8 mouse cellular contexts compared by ENCODE assay signal in genomic region chr14:54479451-54479920, GRCm38 (mm10). TPM values are rescaled to one million over a fixed set of nuclear protein-coding genes. Genes with fewer than 3 reads are reported as not detected.
DNase-seq lines count a peak whose midpoint lies in the region; ATAC-seq lines count a peak whose summit lies in the region.
"Had no signal": no experiment of that assay in that cellular context is flagged by ENCODE, and none has a peak within 500 bp of the region (broad histone marks: within the 10 kb centered on the region; RNA-seq: fewer than 3 reads in every experiment).

No protein-coding gene starts in this region.

- peak; percentile 77 for DNase-seq in R1 (ENCODE audit: low read depth, low spot score)
- no peak for DNase-seq in forebrain, embryonic 14.5 days (ENCODE audit: low spot score)
- DNase-seq in kidney, adult 9 months: peak; percentile 61
- no peak for DNase-seq in layer of hippocampus, adult 11-12 months (ENCODE audit: low spot score)

- no peak overlapping the region for H3K27ac ChIP-seq in forebrain, embryonic 14.5 days (ENCODE audit: low read depth, low read length)
- no peak overlapping the region for H3K27ac ChIP-seq in stomach, embryonic 15.5 days

- H3K4me3 ChIP-seq in forebrain, embryonic 14.5 days (ENCODE audit: low read depth, low read length): peak overlapping the region; percentile 17
- peak overlapping the region; percentile 43 for H3K4me3 ChIP-seq in stomach, embryonic 15.5 days (replicated peaks)

- ATAC-seq in CD4-positive, CD25-positive, alpha-beta regulatory T cell, adult 4 months: peak; percentile 56
- no peak for ATAC-seq in forebrain, embryonic 14.5 days
- ATAC-seq in megakaryocyte, adult 5-6 weeks (ENCODE audit: poor library complexity, severe bottlenecking): peak; percentile 14; the same call in 1 of the 2 replicates
- no peak for ATAC-seq in stomach, embryonic 15.5 days (ENCODE audit: insufficient read depth, low FRiP score, low read depth)

- no peaks in the 10 kb centered on the region for H3K9me3 ChIP-seq in forebrain, embryonic 14.5 days (replicated peaks; ENCODE audit: control insufficient read depth, low read length)
- H3K9me3 ChIP-seq in stomach, embryonic 15.5 days: no peaks in the 10 kb centered on the region

- WGBS in forebrain, embryonic 14.5 days: 2% methylated on average over 40 of the region's 40 CpGs
- WGBS in stomach, embryonic 15.5 days: 3% methylated on average over 40 of the region's 40 CpGs

- peak overlapping the region; percentile 50 for H3K9ac ChIP-seq in forebrain, embryonic 14.5 days (ENCODE audit: low read length)
- H3K9ac ChIP-seq in stomach, embryonic 15.5 days: 0 out of 2 replicates have a peak overlapping the region, but pooled peaks have one; percentile 17

- H3K36me3 ChIP-seq in forebrain, embryonic 14.5 days (ENCODE audit: control insufficient read depth, insufficient read depth, low read length): no peaks in the 10 kb centered on the region
- no peaks in the 10 kb centered on the region for H3K36me3 ChIP-seq in stomach, embryonic 15.5 days

- H3K4me2 ChIP-seq in forebrain, embryonic 14.5 days (ENCODE audit: low read length): peak overlapping the region; percentile 49
- peak overlapping the region; percentile 83 for H3K4me2 ChIP-seq in stomach, embryonic 15.5 days

- H3K4me1 ChIP-seq in forebrain, embryonic 14.5 days (ENCODE audit: control insufficient read depth, insufficient read depth, low read length): peaks cover 26% of the 10 kb centered on the region
- peaks cover 22% of the 10 kb centered on the region for H3K4me1 ChIP-seq in stomach, embryonic 15.5 days

- peaks cover 10% of the 10 kb centered on the region for H3K27me3 ChIP-seq in forebrain, embryonic 14.5 days (replicated peaks; ENCODE audit: control insufficient read depth, insufficient read depth, low read length)
- peaks cover 30% of the 10 kb centered on the region; the same call in 1 of the 2 replicates for H3K27me3 ChIP-seq in stomach, embryonic 15.5 days (replicated peaks)

RNA-seq across cellular contexts. Expression of gene Rem2, which starts 3.6 kb away (rescaled TPM):
- 1 to 10 TPM in 1 of 2 experiments, under 1 TPM in 1; 0.54 to 1.1 TPM for polyA plus RNA-seq in CD4-positive, CD25-positive, alpha-beta regulatory T cell, adult 4 months (2017; shearing (Covaris generic))
- 19.6 and 26.4 TPM in 2 replicates for polyA plus RNA-seq in forebrain, embryonic 14.5 days (2014; fragmentation: Nextera tagmentation; extraction: Ambion mirVana)
- total RNA-seq in megakaryocyte, adult 5-6 weeks (2015): not detected in 2 replicates
- total RNA-seq in megakaryocyte, adult 5-6 weeks (2017): not detected in 2 replicates
- 1.6 and 2.3 TPM in 2 replicates for polyA plus RNA-seq in stomach, embryonic 15.5 days (2015; fragmentation: Nextera tagmentation; extraction: Ambion mirVana)
- total RNA-seq: heart, postnatal 10 days had no signal

RNA-seq across cellular contexts. Expression of gene Lrp10, which starts 15.5 kb away (rescaled TPM):
- polyA plus RNA-seq in CD4-positive, CD25-positive, alpha-beta regulatory T cell, adult 4 months (2017; shearing (Covaris generic)): 10 to 100 TPM; 59.9 to 60.2 TPM
- polyA plus RNA-seq in forebrain, embryonic 14.5 days (2014; fragmentation: Nextera tagmentation; extraction: Ambion mirVana): 19.2 and 21.0 TPM in 2 replicates
- 29.9 and 31.2 TPM in 2 replicates for total RNA-seq in megakaryocyte, adult 5-6 weeks (2015)
- 46.9 and 51.7 TPM in 2 replicates for total RNA-seq in megakaryocyte, adult 5-6 weeks (2017)
- 49.6 and 51.9 TPM in 2 replicates for polyA plus RNA-seq in stomach, embryonic 15.5 days (2015; fragmentation: Nextera tagmentation; extraction: Ambion mirVana)

RNA-seq across cellular contexts. Expression of gene Prmt5, which starts 37.8 kb away (rescaled TPM):
- 10 to 100 TPM; 44.9 to 54.8 TPM for polyA plus RNA-seq in CD4-positive, CD25-positive, alpha-beta regulatory T cell, adult 4 months (2017; shearing (Covaris generic))
- polyA plus RNA-seq in forebrain, embryonic 14.5 days (2014; fragmentation: Nextera tagmentation; extraction: Ambion mirVana): 98.5 and 103 TPM in 2 replicates
- 14.7 and 26.0 TPM in 2 replicates for total RNA-seq in megakaryocyte, adult 5-6 weeks (2015)
- 15.3 and 22.6 TPM in 2 replicates for total RNA-seq in megakaryocyte, adult 5-6 weeks (2017)
- 66.6 and 71.7 TPM in 2 replicates for polyA plus RNA-seq in stomach, embryonic 15.5 days (2015; fragmentation: Nextera tagmentation; extraction: Ambion mirVana)

RNA-seq across cellular contexts. Expression of gene Mmp14, which starts 48.1 kb away (rescaled TPM):
- polyA plus RNA-seq in CD4-positive, CD25-positive, alpha-beta regulatory T cell, adult 4 months (2017; shearing (Covaris generic)): not detected
- polyA plus RNA-seq in forebrain, embryonic 14.5 days (2014; fragmentation: Nextera tagmentation; extraction: Ambion mirVana): 48.2 and 51.5 TPM in 2 replicates
- total RNA-seq in megakaryocyte, adult 5-6 weeks (2015): 0.66 and 1.1 TPM in 2 replicates
- 0.61 TPM in 1 of 2 replicates, not detected in the other for total RNA-seq in megakaryocyte, adult 5-6 weeks (2017)
- polyA plus RNA-seq in stomach, embryonic 15.5 days (2015; fragmentation: Nextera tagmentation; extraction: Ambion mirVana): 126 and 139 TPM in 2 replicates

RNA-seq across cellular contexts. Expression of gene Mrpl52, which starts 52.8 kb away (rescaled TPM):
- polyA plus RNA-seq in CD4-positive, CD25-positive, alpha-beta regulatory T cell, adult 4 months (2017; shearing (Covaris generic)): 100 to 1,000 TPM; 216 to 249 TPM
- polyA plus RNA-seq in forebrain, embryonic 14.5 days (2014; fragmentation: Nextera tagmentation; extraction: Ambion mirVana): 274 and 289 TPM in 2 replicates
- 129 and 145 TPM in 2 replicates for total RNA-seq in megakaryocyte, adult 5-6 weeks (2015)
- 71.4 and 81.6 TPM in 2 replicates for total RNA-seq in megakaryocyte, adult 5-6 weeks (2017)
- 273 and 275 TPM in 2 replicates for polyA plus RNA-seq in stomach, embryonic 15.5 days (2015; fragmentation: Nextera tagmentation; extraction: Ambion mirVana)

Comparison
In these comparisons a context has a peak if more than half of its experiments do, and no peak if none do; other contexts are left out.
1. ATAC-seq: peak in CD4-positive, CD25-positive, alpha-beta regulatory T cell, adult 4 months (single experiment) and megakaryocyte, adult 5-6 weeks (single experiment); none in forebrain, embryonic 14.5 days (single experiment) and stomach, embryonic 15.5 days (single experiment).
2. DNase-seq: peak in R1 (single experiment) and kidney, adult 9 months (single experiment); none in forebrain, embryonic 14.5 days (single experiment) and layer of hippocampus, adult 11-12 months (single experiment).